Mouse (Mus musculus): Measurements from ENCODE around the gene Phyhd1.

Gene Phyhd1

GRCm38 (mm10) chr2:30285416-30286181, 19.6 kb downstream of the Phyhd1 start:
- DNase-seq (ENCODE audit: low spot score in 2 of 2): no peak

GRCm38 (mm10) chr2:30286192-30287026, 20.4 kb downstream of the Phyhd1 start, which contains the start of the genes Dolk and Nup188:
TSS of gene Dolk (minus strand) at chr2:30286334.
TSS of gene Nup188 (plus strand) at chr2:30286397.
- DNase-seq (ENCODE audit: low spot score in 2 of 2): peak; percentile 96 to 98

- DNase-seq (ENCODE audit: low spot score in 2 of 2): no peak
Observed at GRCm38 (mm10) chr2:30287027-30287373, 21.0 kb downstream of the Phyhd1 start.

GRCm38 (mm10) chr2:30299525-30299924, 33.5 kb downstream of the Phyhd1 start:
- DNase-seq (ENCODE audit: low spot score in 2 of 2): no peak

- DNase-seq (ENCODE audit: low spot score in 2 of 2): no peak
Observed at GRCm38 (mm10) chr2:30299966-30300365, 34.0 kb downstream of the Phyhd1 start.

GRCm38 (mm10) chr2:30306087-30306486, 40.1 kb downstream of the Phyhd1 start:
- DNase-seq (ENCODE audit: low spot score in 2 of 2): no peak

GRCm38 (mm10) chr2:30309351-30309750, 43.3 kb downstream of the Phyhd1 start:
- DNase-seq (ENCODE audit: low spot score in 2 of 2): no peak

GRCm38 (mm10) chr2:30311481-30311880, 45.5 kb downstream of the Phyhd1 start:
- DNase-seq (ENCODE audit: low spot score in 2 of 2): no peak

GRCm38 (mm10) chr2:30316136-30316535, 50.1 kb downstream of the Phyhd1 start:
- DNase-seq (ENCODE audit: low spot score in 2 of 2): no peak

- no peak for DNase-seq (ENCODE audit: low spot score in 2 of 2)
Observed at GRCm38 (mm10) chr2:30316955-30317354, 51.0 kb downstream of the Phyhd1 start.

GRCm38 (mm10) chr2:30319260-30319659, 53.3 kb downstream of the Phyhd1 start:
- DNase-seq (ENCODE audit: low spot score in 2 of 2): no peak

GRCm38 (mm10) chr2:30323111-30323510, 57.1 kb downstream of the Phyhd1 start:
- no peak for DNase-seq (ENCODE audit: low spot score in 2 of 2)

- DNase-seq (ENCODE audit: low spot score in 2 of 2): no peak
Observed at GRCm38 (mm10) chr2:30325296-30325695, 59.3 kb downstream of the Phyhd1 start.

GRCm38 (mm10) chr2:30327276-30327675, 61.3 kb downstream of the Phyhd1 start:
- no peak for DNase-seq (ENCODE audit: low spot score in 2 of 2)

GRCm38 (mm10) chr2:30328791-30329190, 62.8 kb downstream of the Phyhd1 start:
- no peak for DNase-seq (ENCODE audit: low spot score in 2 of 2)

Measured in spleen, postnatal 14 days (tissue).